Mouse (Mus musculus) Patski (cell line): ENCODE data around the gene P4hb. TPM values are rescaled to one million over a fixed set of nuclear protein-coding genes. Genes with fewer than 3 reads are reported as not detected.

ENCODE experiments used
- ATAC-seq: fragments of 100-300 bp; one replicate; pipeline ENCODE4 v1.8.0; 2021
- CTCF ChIA-PET: fragments of 350-600 bp; sonication (Branson Sonifier 250); formaldehyde crosslinking; loops from one replicate; lab custom pipeline; 2022; ENCODE audit warnings: inconsistent platforms; lab: Charles Lee
- POLR2A ChIA-PET: fragments of 350-600 bp; sonication (Branson Sonifier 250); formaldehyde crosslinking; loops from one replicate; lab custom pipeline; 2022; ENCODE audit warnings: antibody characterized with exemption, inconsistent platforms; lab: Charles Lee
- DNase-seq: peaks from one replicate; pipeline ENCODE4 v3.0.0-alpha.2; 2011; ENCODE audit warnings: low read depth, low spot score
- H3K27me3 ChIP-seq: fragments of 371-371 bp; one replicate; pipeline ENCODE4 v1.5.1; 2021
- CTCF ChIP-seq: fragments of 100-300 bp; IDR thresholded peaks from one replicate; pipeline ENCODE4 v1.5.1; 2021
- in situ Hi-C: fragments of 300-500 bp; cut with MboI; formaldehyde crosslinking; loops from 3 replicates; pipeline ENCODE4 v1.11.1; 2018; ENCODE audit warnings: low pct_unique_long_range_greater_than_20kb, mixed read lengths
- polyA plus RNA-seq: library from polyadenylated mRNA; unstranded; gene quantifications from one replicate; pipeline ENCODE4 v1.2.3, GENCODE M21; 2021

Gene P4hb
- polyA plus RNA-seq, 1 experiment from 2014 or later: 661 TPM

DNA sequence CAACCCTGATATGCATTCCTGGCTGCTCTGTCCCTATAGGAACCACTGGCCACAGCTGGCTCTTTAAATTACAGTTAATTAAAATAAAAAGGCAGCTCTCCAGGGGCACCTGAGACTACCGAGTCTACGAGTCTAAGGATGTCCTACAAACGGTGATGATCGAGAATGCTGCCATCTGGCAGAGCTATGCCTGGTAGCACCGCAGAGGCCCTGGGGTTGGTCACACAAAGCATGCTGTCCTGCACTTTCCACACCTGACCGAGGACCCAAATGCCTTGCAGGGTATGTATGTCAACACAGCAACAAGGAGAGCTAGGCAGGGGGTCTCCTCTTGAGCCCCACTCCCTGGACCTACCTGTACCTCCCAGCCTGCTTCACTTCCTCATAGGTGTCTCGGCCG is 40.9 kb upstream of the P4hb start:
- DNase-seq: no peak
- CTCF ChIA-PET: interaction anchor here (1.1 kb wide), 1 partner anchor 32 kb away, joined by 3 read pairs; no protein-coding TSS in a partner anchor
- no peaks in the 10 kb centered on the region for H3K27me3 ChIP-seq
- TF ChIP-seq CTCF: no peak
- in situ Hi-C loops: no loop called here
- POLR2A ChIA-PET: interaction anchor here (0.7 kb wide), 1 partner anchor 17 kb away, joined by 3 read pairs; no protein-coding TSS in a partner anchor
- no peak for ATAC-seq

DNA sequence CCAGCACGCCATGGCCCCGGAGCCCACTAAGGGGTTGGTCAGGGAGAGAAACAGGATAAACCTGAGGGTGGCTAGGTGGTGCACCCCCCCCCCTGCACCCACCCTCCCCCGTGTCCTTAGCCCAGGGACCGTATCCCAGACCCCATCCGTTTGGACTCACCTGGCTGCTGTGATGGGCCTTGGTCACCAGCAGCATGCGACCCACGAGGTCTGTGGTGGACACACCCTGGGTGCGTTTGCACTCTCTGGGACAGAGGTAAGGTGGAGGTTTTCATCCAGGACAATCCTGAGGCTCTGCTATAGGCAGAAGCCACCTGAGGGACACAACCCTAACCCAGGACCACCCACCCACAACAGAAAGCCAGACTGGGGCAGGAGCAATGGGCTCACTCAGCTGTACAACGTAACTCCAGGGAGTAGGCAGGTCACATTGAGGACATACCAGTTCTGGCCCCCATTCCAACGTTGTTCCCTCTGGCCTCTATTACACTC is 40.5 kb upstream of the P4hb start:
- ATAC-seq: no peak
- in situ Hi-C loops: no loop called here
- no peaks in the 10 kb centered on the region for H3K27me3 ChIP-seq
- no peak for DNase-seq
- no peak for TF ChIP-seq CTCF
- CTCF ChIA-PET: interaction anchor here (1.1 kb wide), 1 partner anchor 31 kb away, joined by 3 read pairs; no protein-coding TSS in a partner anchor
- POLR2A ChIA-PET: no interaction called here

DNA sequence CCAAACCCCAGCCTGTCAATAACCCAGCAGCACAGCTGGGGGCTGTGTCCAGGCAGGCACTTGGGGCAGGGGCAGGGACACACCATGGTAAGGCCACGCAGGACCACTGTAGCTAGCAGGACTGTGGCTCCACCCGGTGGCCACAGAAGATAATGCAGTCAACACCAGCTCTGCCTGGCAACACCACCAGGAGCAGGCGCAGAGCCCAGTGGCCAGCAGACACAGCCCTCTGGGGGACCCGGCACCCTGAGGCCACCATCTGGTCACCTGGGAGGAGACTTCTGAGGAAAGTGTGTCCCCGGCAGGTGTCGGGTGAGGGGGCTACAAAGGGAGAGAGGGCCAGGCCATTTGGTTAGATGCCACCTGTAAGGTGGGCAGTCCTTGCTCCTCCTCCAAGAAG is 39.7 kb upstream of the P4hb start:
- in situ Hi-C loops: no loop called here
- DNase-seq (no peak), ATAC-seq (no peak)
- POLR2A ChIA-PET: no interaction called here
- no peak for TF ChIP-seq CTCF
- CTCF ChIA-PET: interaction anchor here (2.0 kb wide), 1 partner anchor 124 kb away, joined by 6 read pairs; no protein-coding TSS in a partner anchor
- H3K27me3 ChIP-seq: no peaks in the 10 kb centered on the region

DNA sequence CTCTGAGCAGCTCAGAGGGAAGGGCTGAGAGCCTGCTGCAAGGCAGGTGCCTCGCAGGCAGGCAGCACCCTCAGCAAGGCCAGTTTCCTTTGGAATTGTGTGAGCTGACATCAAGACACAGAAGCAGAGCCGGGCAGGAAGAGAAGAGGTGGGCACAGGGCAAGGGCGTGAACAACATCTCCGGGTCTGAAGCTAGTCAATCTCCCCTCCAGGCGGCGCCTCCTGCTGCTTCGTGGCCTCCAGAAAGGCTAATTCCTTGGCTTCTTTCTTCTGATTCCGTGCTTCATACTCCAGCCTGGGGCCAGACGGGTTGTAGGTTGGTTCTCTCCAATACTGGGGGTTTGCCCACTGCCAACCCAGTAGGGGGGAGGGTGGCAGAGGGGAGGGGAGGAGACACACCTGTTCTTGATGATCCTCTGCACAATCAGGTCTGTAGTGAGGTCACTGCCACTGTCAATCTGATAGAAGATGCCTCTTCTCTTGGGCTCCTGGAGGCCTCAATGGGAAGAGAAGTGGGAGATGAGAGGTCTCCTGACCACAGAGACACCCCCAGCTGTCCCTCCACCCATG is 37.5 kb upstream of the P4hb start:
- in situ Hi-C loops: no loop called here
- no peak for TF ChIP-seq CTCF
- no peak for ATAC-seq
- ChIA-PET POLR2A (no interaction called here), CTCF (interaction anchor here (2.0 kb wide), 1 partner anchor 121 kb away, joined by 6 read pairs; no protein-coding TSS in a partner anchor)
- no peaks in the 10 kb centered on the region for H3K27me3 ChIP-seq
- DNase-seq: no peak

DNA sequence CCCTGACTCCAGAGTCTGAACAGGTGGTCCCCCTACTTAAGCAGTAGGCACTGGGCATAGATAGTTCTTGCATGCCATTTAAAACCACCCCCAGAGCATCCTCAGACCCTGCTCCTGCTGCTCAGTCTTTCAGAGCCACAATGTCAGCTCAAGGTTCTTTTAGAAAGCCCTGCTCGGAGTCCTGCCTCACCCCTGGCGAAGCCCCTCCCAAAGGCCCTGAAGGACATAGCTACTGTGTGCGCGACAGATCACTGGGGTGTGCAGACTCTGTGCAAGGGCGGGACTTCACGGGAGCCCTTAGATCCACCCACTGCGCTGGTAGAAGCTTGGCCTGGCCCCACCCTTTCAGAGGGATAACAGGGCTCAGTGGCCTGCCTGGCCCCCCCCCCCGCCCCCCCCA is 36.2 kb upstream of the P4hb start:
- CTCF ChIA-PET: no interaction called here
- no peaks in the 10 kb centered on the region for H3K27me3 ChIP-seq
- POLR2A ChIA-PET: interaction anchor here (0.7 kb wide), 1 partner anchor 109 kb away, joined by 3 read pairs; no protein-coding TSS in a partner anchor
- TF ChIP-seq CTCF: no peak
- DNase-seq (no peak), ATAC-seq (no peak)
- in situ Hi-C loops: no loop called here

DNA sequence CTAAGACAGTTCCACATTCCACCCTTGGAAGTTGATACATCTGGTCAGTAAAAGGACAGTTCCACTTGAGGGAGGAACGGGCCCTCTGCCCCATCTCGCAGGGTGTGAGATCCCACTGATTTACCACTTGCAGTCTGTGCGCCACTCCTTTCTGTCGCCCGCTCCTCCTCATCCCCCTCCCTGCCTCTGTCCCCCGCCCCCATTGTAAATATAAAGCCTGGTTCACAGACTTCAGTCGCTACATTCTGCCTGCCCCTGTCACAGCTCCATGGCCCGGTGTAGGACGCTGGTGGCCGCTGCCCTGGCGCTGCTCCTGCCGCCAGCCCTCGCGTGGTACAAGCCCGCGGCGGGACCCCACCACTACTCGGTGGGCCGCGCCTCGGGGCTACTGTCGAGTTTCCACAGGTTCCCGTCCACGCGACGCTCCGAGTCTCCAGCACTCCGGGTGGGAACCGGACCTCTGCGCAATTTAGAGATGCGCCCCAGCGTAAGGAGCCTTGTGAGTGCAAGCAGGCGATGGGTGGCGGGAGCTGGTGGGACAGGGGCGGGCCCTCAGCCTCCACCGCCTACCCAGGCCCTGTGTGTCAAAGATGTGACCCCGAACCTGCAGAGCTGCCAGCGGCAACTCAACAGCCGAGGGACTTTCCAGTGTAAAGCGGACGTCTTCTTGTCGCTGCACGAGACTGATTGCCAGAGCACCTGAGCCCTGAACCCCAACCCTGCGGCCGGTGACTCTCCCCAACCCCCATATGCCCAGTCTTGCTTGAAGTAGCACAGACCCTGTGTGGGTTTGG is 35.4 kb upstream of the P4hb start, which contains the start of gene Npb:
TSS of gene Npb (plus strand) at position 237 of the 794 bp plus-strand sequence.
- H3K27me3 ChIP-seq: no peaks in the 10 kb centered on the region
- ATAC-seq (no peak), DNase-seq (no peak)
- POLR2A ChIA-PET: no interaction called here
- in situ Hi-C loops: no loop called here
- CTCF ChIA-PET: no interaction called here
- no peak for TF ChIP-seq CTCF

DNA sequence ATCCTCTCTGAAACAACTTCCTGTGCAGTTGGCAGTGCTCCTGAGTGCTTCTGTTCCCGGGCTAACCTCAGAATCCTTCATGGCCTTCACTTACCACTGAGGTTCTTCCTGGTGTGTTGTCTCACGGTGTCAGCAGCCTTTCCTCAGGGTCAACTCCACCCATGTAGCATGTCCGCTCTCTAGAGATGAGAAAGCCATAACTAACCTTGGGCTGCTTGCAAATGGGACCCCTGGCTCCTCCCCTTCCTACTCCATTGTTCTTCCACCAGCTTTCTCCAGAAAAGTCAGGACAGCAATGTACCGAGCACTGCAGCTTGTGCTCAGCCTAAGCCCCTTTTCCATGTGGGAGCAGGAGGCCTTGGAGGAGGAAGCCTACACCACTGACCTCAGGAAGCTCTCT is 33.7 kb upstream of the P4hb start:
- in situ Hi-C loops: no loop called here
- ChIA-PET POLR2A (no interaction called here), CTCF (interaction anchor here (1.3 kb wide), 1 partner anchor 27 kb away, joined by 3 read pairs; no protein-coding TSS in a partner anchor)
- ATAC-seq (no peak), DNase-seq (no peak)
- no peaks in the 10 kb centered on the region for H3K27me3 ChIP-seq
- no peak for TF ChIP-seq CTCF

DNA sequence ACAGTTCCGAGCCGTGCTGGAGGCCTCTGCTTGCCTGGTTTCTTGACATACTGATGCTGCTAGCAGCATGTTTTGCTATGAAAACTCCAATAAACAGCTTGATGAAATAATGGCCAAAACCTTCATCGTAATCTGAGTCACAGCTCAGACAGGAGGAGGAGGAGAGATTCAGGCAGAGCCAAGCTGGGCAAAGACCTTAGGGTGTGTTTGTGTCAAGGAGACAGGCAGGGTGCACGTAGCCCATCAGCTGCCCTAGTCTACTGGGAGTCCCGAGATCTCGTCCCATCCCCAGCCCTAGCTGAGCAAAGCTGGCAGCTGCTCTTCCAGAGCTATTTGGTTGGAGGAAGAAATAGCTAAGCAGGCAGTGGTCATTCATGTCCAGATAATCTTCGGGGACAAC is 32.6 kb upstream of the P4hb start:
- TF ChIP-seq CTCF: no peak
- ATAC-seq (no peak), DNase-seq (no peak)
- H3K27me3 ChIP-seq: no peaks in the 10 kb centered on the region
- CTCF ChIA-PET: interaction anchor here (1.3 kb wide), 1 partner anchor 26 kb away, joined by 3 read pairs; no protein-coding TSS in a partner anchor
- in situ Hi-C loops: no loop called here
- POLR2A ChIA-PET: interaction anchor here (0.5 kb wide), 1 partner anchor 139 kb away, joined by 3 read pairs; no protein-coding TSS in a partner anchor

DNA sequence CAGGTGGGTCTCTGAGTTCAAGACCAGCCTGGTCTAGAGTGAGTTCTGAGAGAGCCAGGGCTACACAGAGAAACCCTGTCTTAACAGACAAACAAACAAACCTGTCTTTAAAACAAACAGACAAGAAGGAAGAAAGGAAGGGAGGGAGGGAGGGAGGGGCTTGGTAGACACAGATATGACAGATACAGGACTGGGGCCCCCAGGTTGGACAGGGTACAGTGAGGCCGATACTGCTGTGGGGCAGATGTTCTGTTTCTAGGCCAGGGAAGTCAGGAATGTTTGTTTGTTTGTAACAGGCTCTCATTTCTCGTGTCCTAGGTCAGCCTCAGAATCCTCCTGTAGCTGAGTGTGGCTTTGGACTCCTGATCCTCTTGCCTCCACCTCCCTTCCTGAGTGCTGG is 30.5 kb upstream of the P4hb start:
- CTCF ChIA-PET: no interaction called here
- POLR2A ChIA-PET: no interaction called here
- in situ Hi-C loops: no loop called here

DNA sequence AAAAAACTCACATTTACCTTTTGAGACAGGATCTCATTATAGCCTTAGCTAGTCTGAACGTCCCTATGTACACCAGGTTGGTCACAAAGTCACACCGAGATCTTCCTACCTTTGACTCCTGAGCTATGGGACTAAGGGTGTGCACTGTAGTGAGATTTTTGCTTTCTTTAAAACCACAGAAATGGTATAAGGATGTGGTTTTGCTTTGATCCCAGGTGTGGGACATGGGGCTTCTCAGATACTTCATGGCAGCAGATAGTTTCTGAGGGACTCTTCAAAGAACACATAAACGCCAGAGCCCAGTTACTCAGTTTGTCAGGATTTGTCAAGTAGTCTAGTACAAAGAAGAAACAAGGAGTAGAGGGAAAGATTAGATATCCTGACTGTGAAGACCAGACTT is 27.7 kb upstream of the P4hb start:
- in situ Hi-C loops: no loop called here
- TF ChIP-seq CTCF: no peak
- no peak for ATAC-seq
- DNase-seq: no peak
- no peaks in the 10 kb centered on the region for H3K27me3 ChIP-seq
- ChIA-PET CTCF (interaction anchor here (1.1 kb wide), 1 partner anchor 24 kb away, joined by 3 read pairs; no protein-coding TSS in a partner anchor), POLR2A (interaction anchor here (0.5 kb wide), 1 partner anchor 418 kb away, joined by 3 read pairs; no protein-coding TSS in a partner anchor)

More for the DNA sequence above, 30.5 kb upstream of the P4hb start:
- no peak for ATAC-seq
- TF ChIP-seq CTCF: no peak
- H3K27me3 ChIP-seq: no peaks in the 10 kb centered on the region
- no peak for DNase-seq
